Mouse (Mus musculus) gastrocnemius, postnatal 36 days (tissue): ENCODE data around the gene Adra2b. TPM values are rescaled to one million over a fixed set of nuclear protein-coding genes. Genes with fewer than 3 reads are reported as not detected.

Experiments used
- DNase-seq, 2 experiments: peaks; one replicate each; pipeline ENCODE4 v3.0.0; 2022
- intact Hi-C: fragments of 180-260 bp; cut with DNase I; formaldehyde crosslinking; loops from one replicate; pipeline ENCODE4 v1.15.1; 2025
- long read RNA-seq, 2 experiments: library from polyadenylated mRNA; stranded (forward); transcript quantifications; one replicate each; pipeline ENCODE4 v2.0.0; 2021
- total RNA-seq, 2 experiments: library from RNA; stranded (reverse); gene quantifications; 2 replicates each; pipeline ENCODE4 v1.2.3; 2021

Gene Adra2b
- under 1 TPM; 0.48 to 0.86 TPM for total RNA-seq
- long read RNA-seq, experiment 1: 0 reads
- long read RNA-seq, experiment 2, full-length matches to known transcripts: 3 of 3 reads
- long read RNA-seq, experiment 2, partial matches to known transcripts: 0 of 3 reads
- long read RNA-seq, experiment 2, other reads (novel, unspliced or antisense): 0 of 3 reads

DNA sequence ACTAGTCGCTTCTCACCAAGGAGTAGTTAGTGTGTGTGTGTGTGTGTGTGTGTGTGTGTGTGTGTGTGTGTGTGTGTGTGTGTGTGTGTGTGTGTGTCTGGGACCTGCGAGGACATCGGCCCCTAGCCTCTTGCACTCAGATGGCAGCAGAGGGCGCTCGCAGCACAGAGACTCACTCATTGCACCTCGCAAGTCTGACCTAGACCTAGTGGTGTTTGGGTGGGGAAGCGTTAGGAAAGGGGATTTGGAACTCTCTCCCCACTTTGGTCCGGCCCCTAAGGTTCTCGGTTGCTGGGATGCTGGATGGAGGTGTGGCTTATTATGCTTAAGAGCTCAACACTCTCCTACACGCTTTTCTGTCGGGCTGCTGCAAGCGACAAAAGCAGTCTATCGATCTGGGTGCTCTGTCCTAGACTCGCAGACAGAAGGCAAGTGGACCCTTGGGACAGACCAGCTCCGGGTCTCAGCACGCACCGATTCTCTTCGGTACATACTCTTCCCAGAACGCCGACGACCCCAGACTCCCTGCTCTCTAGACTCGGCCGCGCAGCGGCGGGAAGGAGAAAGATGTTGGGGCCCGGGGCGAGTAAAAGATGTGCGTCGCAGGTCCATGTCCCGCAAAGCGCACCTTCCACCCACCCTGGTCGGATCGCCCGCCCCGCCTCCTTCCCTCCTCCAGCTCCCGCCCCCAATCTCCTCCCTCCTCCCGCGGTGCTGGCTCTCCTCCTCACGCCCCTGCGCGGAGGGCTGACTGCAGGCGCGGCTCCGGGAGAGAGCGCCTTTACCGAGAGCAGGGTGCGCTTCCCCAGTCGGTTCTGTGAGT lies at the start of gene Adra2b:
Gene Adra2b, plus strand, starts transcription at position 750 of the 823 bp plus-strand sequence.
- intact Hi-C loops: loop anchor here (2.0 to 10.0 kb wide), 2 partner anchors 70 to 192 kb away; no protein-coding TSS in a partner anchor
- peak; percentile 68 to 77 for DNase-seq

DNA sequence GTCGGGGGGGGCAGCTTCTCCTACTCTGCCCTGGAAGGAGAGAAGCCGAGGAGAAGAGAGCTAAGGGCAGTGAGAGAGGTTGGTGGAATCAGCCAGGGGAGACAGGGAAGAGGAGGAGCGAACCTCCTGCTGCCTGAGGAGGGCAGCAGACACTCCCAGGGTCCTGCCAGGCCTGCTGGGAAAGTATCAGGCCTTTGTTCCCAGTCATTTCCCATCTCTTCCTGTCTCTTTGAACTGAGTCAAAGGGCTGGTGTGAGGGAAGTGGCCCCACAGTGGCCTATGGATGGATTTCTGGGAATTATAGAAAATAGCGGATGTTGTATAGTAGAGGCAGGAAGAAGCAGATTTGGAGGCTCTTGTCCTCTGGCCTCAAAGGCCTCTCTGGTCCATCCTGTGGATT lies 49.1 kb upstream of the Adra2b start:
- DNase-seq: no peak
- intact Hi-C loops: no loop called here

DNA sequence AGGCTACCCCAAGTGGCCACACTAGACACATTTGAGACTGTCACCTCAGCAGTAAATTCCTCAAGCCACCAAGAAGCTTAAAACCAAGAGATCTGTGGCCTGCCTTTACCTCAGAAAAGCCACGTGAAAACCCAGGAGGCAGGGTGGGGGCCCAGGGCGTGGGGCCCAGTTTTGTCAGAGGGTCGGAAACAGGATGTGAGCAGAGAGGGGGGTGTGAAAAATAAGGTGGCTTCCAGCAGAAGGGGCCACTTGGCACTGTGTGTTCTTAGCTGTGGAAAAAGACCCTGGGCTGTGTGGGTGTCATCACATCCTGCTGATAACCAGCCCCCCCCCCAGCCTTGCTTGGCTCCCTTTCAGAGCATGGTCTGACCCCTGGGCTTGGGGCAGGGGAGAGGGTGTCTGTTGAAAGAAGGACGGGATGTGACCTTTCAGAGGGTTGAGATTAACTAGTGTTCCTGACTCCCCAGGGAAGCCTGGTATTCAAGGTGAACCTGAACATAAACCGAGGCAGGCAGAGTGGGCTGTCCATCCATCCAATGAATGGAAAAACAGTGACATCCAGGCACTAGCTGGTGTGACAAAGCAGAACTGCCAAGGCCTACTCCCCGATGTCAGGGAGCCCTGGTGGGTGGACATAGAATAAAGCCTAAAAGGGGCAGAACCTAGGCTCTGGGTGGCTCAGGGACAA lies 48.4 kb upstream of the Adra2b start:
- no peak for DNase-seq
- intact Hi-C loops: no loop called here

DNA sequence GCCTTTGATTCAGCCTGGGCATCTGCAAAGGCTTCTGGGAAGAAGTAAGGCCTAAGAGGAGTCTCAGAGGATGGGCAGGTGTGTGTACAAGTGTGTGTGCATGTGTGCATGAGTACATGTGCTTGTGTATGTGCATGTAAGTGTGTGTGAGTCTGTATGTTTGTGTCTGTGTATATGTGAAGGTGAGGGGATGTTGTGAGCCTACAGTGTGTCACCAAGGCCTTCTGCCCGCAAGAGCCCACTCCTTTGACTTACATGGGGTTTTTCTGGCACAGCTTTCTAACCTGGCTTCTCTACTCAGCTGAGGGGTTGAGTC lies 47.9 kb upstream of the Adra2b start:
- intact Hi-C loops: no loop called here
- no peak for DNase-seq

DNA sequence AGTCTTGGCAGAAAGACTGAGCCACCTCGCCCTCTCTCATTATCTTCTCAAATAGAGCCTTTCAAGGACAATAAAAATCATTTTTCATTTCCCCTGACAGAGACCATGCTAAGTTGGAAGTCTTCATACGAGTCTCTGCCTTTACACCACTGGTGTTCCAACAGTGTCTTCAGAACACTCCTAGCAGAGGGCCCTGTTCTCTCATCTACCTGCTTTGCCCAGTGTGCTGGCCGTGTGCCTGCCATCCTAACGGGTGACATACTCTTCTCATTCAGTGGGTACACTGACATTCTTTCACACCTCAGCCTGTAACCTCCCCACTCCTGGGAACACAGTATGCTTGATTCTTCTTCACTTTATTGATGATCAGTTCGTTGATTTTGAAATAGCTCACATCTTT lies 46.6 kb upstream of the Adra2b start:
- intact Hi-C loops: no loop called here

DNA sequence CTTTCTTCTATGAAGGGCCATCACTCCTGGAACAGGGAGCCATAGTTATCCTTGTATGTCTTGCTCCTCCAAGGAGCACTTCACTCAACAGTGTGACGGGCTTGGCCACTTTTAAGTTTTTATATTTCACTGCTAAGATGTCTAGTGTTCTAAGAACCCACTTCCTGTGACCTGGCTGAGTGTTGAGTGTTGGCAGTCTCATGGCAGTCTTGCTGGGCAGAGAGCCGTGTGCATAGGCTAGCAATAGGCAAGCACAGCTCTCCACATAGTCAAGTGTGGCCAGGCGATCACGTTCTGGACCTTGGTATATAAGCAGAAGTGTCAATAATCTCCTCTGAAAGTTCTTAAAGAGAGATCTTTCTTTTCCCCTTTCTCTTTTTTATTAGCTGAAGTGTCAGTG lies 44.9 kb upstream of the Adra2b start:
- intact Hi-C loops: no loop called here
- DNase-seq: no peak

More for the DNA sequence above, 46.6 kb upstream of the Adra2b start:
- no peak for DNase-seq

DNA sequence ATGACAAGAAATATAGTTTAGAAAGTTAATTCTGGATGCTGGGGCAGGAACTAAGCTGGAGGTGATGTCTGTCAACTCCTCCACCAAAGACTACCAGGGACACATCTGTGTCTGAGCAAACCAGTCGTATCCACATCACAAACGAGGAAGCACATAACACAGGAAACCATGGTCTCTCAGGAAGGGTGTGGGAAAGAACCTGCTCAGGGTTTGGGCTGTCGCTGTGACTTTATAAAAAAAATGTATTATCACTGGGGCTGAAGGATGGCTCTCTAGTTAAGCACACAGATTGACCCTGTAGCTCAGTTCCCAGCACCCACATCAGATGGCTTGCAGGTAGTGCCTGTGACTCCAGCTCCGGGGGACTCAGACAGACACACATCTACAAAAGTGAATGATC lies 43.9 kb upstream of the Adra2b start:
- DNase-seq: no peak
- intact Hi-C loops: no loop called here

DNA sequence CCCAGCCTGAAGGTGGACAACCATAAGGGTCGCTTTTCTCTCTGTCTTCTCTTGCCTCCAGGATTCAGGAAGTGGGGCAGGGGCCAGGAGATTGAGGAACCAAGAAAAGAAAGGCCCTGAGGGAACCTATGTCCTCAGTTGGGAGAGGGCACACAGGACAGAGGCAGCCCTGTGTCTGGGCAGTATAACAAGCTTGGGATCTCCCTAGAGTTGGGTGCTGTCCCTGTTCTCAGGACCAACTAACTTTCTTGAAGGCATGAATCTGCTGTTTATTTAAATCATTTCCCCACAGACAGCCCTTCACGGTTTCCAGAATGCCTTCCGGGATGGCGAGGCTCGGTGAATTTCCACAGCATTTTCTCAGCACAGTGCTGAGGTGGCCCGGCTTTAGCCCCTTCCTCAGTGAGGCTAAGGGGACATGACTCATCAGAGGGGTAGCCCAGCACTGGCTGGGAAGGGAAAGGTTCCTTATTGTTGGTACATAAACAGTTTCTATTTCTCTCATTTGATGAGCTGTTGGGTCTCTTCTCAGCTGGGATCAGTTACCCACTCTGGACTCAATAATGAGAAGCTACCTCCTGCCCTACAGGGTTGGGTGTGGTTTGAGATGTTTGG lies 40.2 kb upstream of the Adra2b start:
- DNase-seq: no peak
- intact Hi-C loops: no loop called here

DNA sequence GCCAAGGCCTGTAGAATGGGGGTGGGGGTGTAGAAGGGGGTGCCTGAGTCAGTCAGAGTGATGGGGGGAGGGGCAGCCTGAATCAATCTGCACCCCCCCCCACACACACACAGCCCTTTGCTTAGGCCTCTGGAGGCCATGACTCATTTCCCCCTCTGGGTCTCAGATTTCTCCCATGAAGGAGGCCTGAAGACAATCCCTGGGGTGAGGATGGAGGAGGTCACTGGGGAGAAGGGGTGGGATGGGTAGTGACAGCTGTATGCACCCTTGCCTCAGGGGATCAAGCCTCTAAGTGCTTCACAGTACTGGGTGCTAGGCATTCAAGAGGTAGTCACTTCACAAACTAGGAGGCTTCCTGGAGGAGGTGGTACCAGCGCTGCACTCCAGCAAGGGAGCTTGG lies 39.3 kb upstream of the Adra2b start:
- no peak for DNase-seq
- intact Hi-C loops: no loop called here

DNA sequence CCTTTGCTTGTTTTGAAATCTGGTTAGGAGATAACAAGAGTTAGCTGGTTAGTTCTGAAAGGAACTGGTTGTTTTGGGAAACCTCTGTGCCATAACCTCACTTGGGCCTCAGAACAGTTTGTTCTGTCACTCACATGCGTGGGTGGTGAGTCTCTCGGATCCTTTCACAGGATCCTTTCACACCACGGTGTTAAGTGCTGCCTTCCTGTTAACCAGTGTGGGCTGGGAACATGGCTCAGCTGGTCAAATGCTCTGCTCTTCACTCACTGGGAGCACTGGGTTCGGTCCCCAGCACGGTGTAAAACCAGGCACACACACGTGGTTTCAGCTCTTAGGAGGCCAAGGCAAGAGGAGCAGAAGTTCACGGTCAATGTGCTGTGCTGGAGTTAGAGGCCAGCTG lies 38.6 kb upstream of the Adra2b start:
- intact Hi-C loops: no loop called here
- no peak for DNase-seq

DNA sequence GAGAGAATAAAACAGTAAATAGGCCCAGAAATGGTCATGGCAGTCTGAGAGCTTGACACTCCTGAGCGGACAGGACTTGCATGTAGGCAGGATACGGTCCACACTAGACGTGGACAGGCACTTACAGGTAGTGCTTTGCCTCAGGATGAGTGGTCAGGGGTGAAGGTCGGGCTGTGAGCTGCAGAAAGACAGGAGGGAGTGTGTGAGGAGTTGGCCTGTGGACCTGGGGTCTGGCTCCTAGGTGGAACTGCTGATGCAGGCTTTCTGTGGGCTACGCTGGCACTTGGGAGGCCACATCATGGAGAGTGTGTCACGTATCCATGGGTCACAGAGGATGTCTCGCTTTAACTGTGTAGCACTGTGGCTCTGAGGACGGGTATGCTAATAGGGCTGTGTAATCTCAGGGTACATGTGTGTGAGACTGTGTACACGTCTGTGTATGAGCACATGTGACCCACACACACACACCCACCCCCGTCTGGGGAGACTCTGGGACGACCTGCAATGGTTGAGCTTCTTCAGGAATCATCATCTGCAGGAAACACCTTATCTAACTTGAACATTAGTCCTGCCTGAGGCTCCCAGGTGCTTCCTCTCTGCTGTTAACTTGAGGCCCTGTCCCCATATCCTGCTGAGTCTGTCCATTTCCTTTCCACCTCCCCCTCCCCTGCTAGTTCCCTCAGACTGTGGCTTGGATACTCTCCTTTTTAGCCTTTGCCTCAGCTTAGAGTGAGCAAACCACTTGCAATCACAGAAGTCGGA lies 34.7 kb upstream of the Adra2b start:
- no peak for DNase-seq
- intact Hi-C loops: no loop called here

DNA sequence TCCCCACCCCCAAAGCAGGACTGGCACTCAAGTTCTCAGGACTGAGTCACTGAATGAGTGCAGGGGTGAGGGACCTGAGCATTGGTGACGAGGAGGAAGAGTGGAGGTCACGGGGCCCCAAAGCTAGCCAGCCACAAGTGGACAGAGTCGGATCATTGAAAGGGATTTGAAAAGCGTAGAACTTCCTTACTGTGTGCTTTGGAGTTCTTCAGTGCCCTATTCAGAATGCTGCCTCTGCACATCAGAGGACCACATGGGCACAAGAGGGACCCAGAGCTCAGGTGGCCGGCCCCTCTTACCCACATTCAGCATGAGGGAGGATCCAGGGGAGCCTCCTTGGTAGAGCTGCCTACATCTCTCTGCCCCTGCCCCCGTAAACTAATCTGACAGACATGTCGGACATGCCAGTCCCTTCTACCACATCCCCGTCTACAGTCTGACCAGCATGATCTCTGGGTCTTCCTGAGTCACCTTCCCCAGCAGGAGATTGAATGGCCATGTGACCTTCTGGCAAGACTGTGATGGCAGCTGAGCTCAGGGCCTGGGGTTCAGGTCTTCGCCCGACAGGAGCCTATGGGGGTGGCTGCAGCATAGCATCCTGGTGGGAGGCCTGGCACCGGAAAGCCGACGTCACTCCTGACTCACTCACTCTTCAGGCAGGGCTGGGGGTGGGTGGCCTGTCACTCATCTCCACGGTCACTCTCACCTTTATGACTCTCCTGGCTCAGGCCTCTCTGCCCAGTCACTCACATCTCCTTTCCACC lies 30.0 kb upstream of the Adra2b start:
- intact Hi-C loops: no loop called here
- no peak for DNase-seq

DNA sequence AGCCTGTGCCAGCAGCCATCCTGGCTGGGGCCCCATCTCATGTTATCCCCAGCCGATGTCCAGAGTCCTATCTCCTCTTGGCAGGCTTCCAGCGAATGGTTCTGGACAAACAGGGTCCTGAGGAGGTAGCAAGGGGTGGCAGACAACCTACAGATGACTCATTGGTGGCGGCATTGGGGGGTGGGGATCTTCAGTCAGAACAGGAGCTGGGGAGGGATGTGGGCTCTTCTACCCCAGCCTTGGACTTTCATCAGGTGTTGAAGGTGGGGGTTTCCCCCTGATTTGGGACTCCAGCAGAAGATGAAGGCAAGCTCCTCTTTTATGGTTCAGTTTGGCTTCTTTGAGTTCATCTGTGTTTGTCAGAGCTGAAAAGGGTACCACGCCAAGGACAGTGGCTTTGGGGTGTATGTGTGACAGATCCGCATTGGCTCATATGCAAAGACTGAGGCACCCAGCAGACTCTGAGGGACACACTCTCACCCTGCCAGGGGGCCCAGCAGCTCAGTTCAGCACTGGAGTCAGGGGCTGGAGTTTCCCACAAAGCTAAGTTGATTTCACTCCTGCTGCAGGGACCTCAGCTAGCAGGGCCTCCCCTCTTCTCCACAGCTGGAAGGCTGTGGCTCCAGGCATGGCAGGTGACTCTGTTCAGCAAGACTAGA lies 28.9 kb upstream of the Adra2b start:
- intact Hi-C loops: no loop called here
- DNase-seq: no peak

DNA sequence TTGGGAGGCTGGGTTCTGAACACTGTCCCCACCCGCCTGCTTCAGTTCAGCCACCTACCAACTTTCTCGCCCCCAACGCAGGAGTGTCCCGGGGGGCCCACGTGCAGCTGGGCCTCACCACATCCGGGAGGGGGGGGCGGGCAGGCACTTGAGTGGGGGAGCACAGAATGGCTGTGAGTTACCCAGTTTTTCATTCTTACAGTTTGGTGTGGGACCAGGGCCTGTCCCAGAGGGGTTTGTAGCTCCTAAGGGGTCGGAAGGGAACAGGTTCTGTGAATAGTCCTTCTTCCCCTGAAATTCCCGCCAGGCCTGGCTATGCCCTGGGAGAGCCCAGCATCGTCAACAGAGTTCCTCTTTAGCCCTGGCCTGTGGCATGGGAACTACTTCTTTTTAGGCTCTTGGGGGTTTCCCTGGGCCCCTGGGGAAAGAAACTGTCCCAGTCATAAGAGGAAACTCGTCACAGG lies 27.9 kb upstream of the Adra2b start:
- no peak for DNase-seq
- intact Hi-C loops: no loop called here

DNA sequence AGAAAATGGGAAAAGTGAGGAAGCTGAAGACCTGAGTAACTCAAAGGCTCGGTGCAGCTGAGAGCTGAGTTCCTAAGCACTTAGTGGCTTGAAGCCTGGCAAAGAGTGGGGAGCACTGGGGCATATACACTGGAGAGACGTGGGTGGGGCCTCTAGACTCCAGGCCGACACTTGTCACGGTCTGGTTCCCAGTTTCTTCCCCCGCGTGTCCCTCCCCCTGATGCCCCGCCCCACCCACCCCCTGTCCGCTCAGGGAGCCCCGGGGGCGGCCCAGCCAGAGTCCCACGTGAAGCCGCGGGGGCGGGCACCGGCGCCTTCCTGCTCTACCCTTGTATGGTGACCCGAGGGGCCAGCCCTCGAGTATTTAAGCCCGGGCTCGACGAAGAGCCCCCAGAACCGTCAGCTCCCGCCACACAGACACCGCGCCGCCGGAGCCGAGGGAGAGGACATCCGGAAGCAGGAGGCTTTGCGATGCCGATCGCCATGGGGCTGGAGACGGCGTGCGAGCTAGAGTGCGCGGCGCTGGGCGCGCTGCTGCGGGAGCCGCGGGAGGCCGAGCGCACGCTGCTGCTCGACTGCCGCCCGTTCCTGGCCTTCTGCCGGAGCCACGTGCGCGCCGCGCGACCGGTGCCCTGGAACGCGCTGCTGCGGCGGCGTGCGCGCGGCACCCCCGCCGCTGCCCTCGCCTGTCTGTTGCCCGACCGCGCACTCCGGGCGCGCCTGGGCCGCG lies 27.1 kb upstream of the Adra2b start, which contains the start of gene Dusp2:
Gene Dusp2, plus strand, starts transcription at position 393 of the 730 bp plus-strand sequence.
- intact Hi-C loops: no loop called here
- DNase-seq: peak; percentile 55 to 57

DNA sequence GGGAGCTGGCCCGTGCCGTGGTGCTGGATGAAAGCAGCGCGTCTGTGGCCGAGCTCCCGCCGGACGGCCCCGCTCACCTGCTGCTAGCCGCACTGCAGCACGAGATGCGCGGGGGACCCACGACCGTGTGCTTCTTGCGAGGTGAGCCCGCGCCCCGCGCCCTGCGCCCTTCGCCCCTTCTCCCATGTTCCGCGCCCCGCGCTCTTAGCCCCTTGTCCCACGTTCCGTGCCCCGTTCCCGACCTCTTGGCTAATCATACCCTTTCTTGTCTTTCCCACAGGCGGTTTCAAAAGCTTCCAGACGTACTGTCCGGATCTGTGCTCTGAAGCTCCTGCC lies 26.5 kb upstream of the Adra2b start:
- DNase-seq: no peak
- intact Hi-C loops: no loop called here

DNA sequence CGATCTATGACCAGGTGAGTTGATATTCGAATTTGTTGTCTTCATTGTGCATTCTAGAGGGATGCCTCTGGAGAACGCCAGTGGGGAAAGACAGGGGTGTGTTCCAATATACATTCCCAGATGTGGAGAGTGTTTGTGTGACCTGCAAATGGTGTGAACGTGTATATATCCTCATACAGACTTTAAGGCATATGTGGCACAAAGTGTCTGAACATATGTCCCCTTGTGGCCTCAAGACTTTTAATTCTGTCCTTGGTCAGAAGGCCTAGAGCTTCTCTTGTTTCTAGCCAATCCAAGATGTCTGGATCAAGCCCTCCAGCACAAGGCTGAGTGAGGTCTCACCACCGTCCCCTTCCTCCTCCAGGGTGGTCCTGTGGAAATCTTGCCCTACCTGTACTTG lies 26.1 kb upstream of the Adra2b start:
- intact Hi-C loops: no loop called here
- DNase-seq: no peak

DNA sequence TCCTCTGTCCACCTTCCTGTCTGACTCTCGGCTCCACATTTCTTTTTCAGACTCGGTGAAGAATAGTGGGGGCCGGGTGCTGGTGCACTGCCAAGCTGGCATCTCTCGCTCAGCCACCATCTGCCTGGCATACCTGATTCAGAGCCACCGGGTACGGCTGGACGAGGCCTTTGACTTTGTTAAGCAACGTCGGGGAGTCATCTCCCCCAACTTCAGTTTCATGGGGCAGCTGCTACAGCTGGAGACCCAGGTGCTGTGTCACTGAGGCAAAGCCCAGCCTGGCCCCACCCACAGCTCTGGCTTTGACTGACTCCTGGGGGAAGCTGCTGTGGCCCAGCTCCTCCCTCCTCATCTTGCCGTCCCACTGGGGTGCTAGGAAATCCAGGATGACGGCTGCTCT lies 25.5 kb upstream of the Adra2b start:
- intact Hi-C loops: no loop called here
- DNase-seq: no peak

DNA sequence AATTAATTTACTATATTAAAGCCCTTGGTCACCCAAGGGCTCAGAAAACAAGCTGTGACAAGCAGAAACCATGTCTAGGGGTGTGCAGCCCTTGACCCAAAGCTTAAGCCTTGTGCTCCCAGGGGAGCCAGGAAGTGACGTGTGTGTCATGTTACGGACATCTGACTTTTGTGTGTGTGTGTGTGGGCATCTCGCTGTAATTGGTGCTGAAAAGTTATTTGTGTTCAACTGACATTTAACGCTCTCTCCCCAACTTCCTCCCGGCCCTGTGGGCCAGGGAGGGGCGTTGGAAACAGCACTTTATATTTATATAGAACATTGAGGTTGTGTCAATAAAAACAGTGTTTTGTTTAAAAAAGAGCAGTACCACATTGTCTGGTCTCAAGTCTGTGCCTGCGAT lies 25.0 kb upstream of the Adra2b start:
- DNase-seq: no peak
- intact Hi-C loops: no loop called here
